Mouse (Mus musculus) kidney, postnatal 0 days (tissue): ENCODE results near the gene Tmem150b. TPM values are rescaled to one million over a fixed set of nuclear protein-coding genes. Genes with fewer than 3 reads are reported as not detected.
A peak's percentile ranks its signal among the peaks of the same experiment; 100 is the strongest.

Experiments
- ATAC-seq: fragments of 200-750 bp; cut with Nextera tagmentation; replicated peaks from 2 replicates; pipeline ENCODE4 v1.8.0; 2017; ENCODE audit warnings: low read depth, moderate number of reproducible peaks, moderate TSS enrichment, moderate library complexity; ENCODE audit not compliant: low FRiP score
- DNase-seq: peaks from one replicate; pipeline ENCODE4 v3.0.0-alpha.2; 2016; ENCODE audit warnings: low spot score
- H3K27ac ChIP-seq: fragments of 300-500 bp; sonication (generic); 2 replicates; pipeline ENCODE4 v1.5.1; 2014; ENCODE audit warnings: mild to moderate bottlenecking
- H3K27me3 ChIP-seq: fragments of 300-500 bp; sonication (generic); 2 replicates; pipeline ENCODE4 v1.6.1; 2014; ENCODE audit warnings: low read length, mixed read lengths; ENCODE audit not compliant: insufficient read depth
- H3K36me3 ChIP-seq: fragments of 300-500 bp; sonication (generic); 2 replicates; pipeline ENCODE4 v1.6.1; 2014; ENCODE audit warnings: low read length, mixed read lengths; ENCODE audit not compliant: insufficient read depth
- H3K4me1 ChIP-seq: fragments of 300-500 bp; sonication (generic); replicated peaks from 2 replicates; pipeline ENCODE4 v1.6.1; 2014; ENCODE audit warnings: antibody characterized with exemption, low read length, mixed read lengths; ENCODE audit not compliant: insufficient read depth
- H3K4me2 ChIP-seq: fragments of 300-500 bp; sonication (generic); 2 replicates; pipeline ENCODE4 v1.6.1; 2014; ENCODE audit warnings: mild to moderate bottlenecking, low read length, moderate library complexity, mixed read lengths
- H3K4me3 ChIP-seq: fragments of 300-500 bp; sonication (generic); replicated peaks from 2 replicates; pipeline ENCODE4 v1.5.1; 2014; ENCODE audit warnings: low read depth, low read length
- H3K9ac ChIP-seq: fragments of 300-500 bp; sonication (generic); 2 replicates; pipeline ENCODE4 v1.6.1; 2014; ENCODE audit warnings: low read depth, low read length
- H3K9me3 ChIP-seq: fragments of 300-500 bp; sonication (generic); replicated peaks from 2 replicates; pipeline ENCODE4 v1.6.1; 2016; ENCODE audit warnings: low read length, inconsistent platforms, mixed read lengths
- CTCF ChIP-seq: IDR thresholded peaks from 2 replicates; pipeline ENCODE4 v1.5.1; 2016; ENCODE audit warnings: antibody characterized with exemption, low read depth, mild to moderate bottlenecking, moderate library complexity
- WGBS: fragments of 180-500 bp; shearing (Covaris S2); extraction: QIAGEN DNeasy Blood & Tissue Kit; methylation state at CpG from one replicate; pipeline ENCODE4 v1.1.7; 2014; 5-methylcytosine and 5-hydroxymethylcytosine counted together
- polyA plus RNA-seq: library from polyadenylated mRNA; unstranded; fragments of >200 nt; fragmentation: Nextera tagmentation; extraction: Ambion mirVana; gene quantifications from 2 replicates; pipeline ENCODE4 v1.2.1, GENCODE M21; 2015

Gene Tmem150b
- polyA plus RNA-seq, 1 experiment from 2014 or later = 0.12 TPM

DNA sequence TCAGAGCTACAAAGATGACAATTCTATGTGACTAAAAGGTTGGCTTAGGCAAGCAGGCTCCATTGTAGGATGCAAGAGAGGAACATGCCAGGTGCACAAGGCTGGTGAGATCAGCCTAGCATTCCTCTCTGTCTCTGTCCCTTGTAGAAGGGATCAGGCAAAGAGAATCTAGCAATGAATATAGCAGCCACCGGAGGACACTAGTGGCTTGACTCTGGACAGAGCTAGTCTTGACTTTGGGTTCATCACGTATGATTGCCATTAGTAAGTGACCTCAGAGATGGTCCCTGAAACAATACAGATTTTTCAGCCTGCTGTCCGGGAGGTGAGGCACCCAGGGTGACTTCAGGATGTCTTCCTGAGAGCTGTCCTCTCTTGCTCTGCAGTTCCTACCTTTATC is 12.5 kb downstream of the Tmem150b start:
- no peak for DNase-seq
- H3K9me3 ChIP-seq = no peaks in the 10 kb centered on the region
- H3K4me3 ChIP-seq = no peak overlapping the region
- no peak for ATAC-seq
- no peak overlapping the region for H3K27ac ChIP-seq
- H3K9ac ChIP-seq = no peak overlapping the region
- peak; percentile 38; the same call in 1 of the 2 replicates for TF ChIP-seq CTCF
- H3K36me3 ChIP-seq = peaks cover 41% of the 10 kb centered on the region; the same call in 1 of the 2 replicates
- H3K4me1 ChIP-seq = no peaks in the 10 kb centered on the region
- no peak overlapping the region for H3K4me2 ChIP-seq
- H3K27me3 ChIP-seq = no peaks in the 10 kb centered on the region
- 84% methylated on average over 3 of the region's 3 CpGs for WGBS

DNA sequence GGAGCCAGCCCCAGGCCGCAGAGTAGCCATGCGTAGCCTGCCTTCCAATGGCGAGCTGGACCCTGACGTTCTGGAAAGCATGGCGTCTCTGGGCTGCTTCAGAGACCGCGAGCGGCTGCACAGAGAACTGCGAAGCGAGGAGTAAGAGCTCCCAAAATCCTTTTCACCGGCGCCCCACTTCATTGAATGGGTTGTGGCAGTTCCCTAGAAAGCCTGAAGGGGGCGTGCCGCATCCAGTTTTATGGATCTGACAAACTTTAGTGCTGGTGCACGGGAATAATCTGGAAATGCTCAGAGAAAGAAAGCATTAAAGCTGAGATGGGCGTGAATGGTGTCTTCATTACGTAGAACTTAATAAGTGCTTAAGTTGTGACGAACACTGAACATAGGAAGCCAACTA is 20.0 kb downstream of the Tmem150b start:
- DNase-seq (peak; percentile 54), ATAC-seq (no peak)
- TF ChIP-seq CTCF = peak; percentile 66
- Histone ChIP-seq H3K36me3 (peaks cover 26% of the 10 kb centered on the region), H3K4me1 (no peaks in the 10 kb centered on the region), H3K4me2 (no peak overlapping the region), H3K9ac (no peak overlapping the region), H3K9me3 (no peaks in the 10 kb centered on the region), H3K27ac (no peak overlapping the region), H3K27me3 (no peaks in the 10 kb centered on the region), H3K4me3 (no peak overlapping the region)
- 47% methylated on average over 18 of the region's 18 CpGs for WGBS

DNA sequence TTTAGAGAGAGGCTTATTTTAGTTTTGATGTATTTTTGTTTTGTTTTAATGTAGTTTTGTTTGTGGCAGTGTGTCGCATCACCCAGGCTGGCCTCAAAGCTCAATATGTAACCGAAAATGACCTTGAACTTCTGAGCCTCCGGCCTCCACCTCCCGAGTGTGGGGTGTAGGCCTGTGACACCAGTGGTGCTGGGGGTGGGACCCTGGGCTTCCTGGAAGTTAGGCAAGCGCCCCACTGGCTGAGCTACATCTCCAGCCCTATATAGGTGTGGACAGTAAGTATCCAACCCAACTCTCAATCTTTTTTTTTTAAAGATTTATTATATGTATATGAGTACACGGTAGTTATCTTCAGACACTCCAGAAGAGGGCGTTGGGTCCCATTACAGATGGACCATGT is 21.9 kb downstream of the Tmem150b start:
- Histone ChIP-seq H3K4me3 (no peak overlapping the region), H3K4me1 (no peaks in the 10 kb centered on the region), H3K9me3 (no peaks in the 10 kb centered on the region), H3K27me3 (no peaks in the 10 kb centered on the region), H3K9ac (no peak overlapping the region), H3K36me3 (peaks cover 18% of the 10 kb centered on the region), H3K27ac (no peak overlapping the region), H3K4me2 (no peak overlapping the region)
- WGBS = 94% methylated on average over 7 of the region's 7 CpGs
- ATAC-seq (no peak), DNase-seq (no peak)
- no peak for TF ChIP-seq CTCF

GRCm38 (mm10) chr7:4702334-4702733 is 22.7 kb downstream of the Tmem150b start:
- Histone ChIP-seq H3K27ac (no peak overlapping the region), H3K36me3 (peaks cover 11% of the 10 kb centered on the region), H3K9ac (no peak overlapping the region), H3K4me3 (no peak overlapping the region), H3K4me1 (no peaks in the 10 kb centered on the region), H3K9me3 (no peaks in the 10 kb centered on the region), H3K4me2 (no peak overlapping the region), H3K27me3 (no peaks in the 10 kb centered on the region)
- 42% methylated on average over 8 of the region's 8 CpGs for WGBS
- TF ChIP-seq CTCF = no peak
- DNase-seq (peak; percentile 18), ATAC-seq (no peak)

DNA sequence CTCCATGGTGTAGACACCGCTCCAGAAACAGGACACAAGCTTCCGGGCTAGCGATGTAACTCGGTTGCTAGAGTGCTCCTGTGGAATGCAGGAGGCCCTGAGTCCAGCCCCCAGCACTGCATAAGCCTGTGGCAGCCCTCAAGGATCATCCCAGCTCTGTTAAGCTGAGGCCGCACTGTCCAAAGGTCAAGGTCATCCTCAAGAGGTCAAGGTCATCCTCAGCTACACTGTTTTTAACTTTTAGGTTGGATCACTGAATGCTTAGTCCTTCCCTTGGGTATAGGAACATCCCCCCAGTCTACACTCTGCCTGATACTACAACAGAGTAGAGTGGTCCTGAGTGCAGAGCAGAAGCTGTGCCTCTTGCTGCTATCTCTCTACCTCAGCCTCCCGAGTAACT is 32.0 kb downstream of the Tmem150b start:
- H3K27me3 ChIP-seq = no peaks in the 10 kb centered on the region
- whole genome bisulfite sequencing = 87% methylated on average over 6 of the region's 6 CpGs
- no peaks in the 10 kb centered on the region; the same call in 1 of the 2 replicates for H3K4me1 ChIP-seq
- no peak overlapping the region for H3K4me3 ChIP-seq
- no peak overlapping the region for H3K9ac ChIP-seq
- no peak overlapping the region for H3K4me2 ChIP-seq
- no peaks in the 10 kb centered on the region for H3K9me3 ChIP-seq
- H3K27ac ChIP-seq = no peak overlapping the region
- no peak for TF ChIP-seq CTCF
- no peak for DNase-seq
- ATAC-seq = no peak
- 0 out of 2 replicates have a peak, but pooled peaks cover 17% of the 10 kb centered on the region for H3K36me3 ChIP-seq

GRCm38 (mm10) chr7:4690951-4691653 is 33.9 kb downstream of the Tmem150b start:
- Histone ChIP-seq H3K9me3 (no peaks in the 10 kb centered on the region), H3K9ac (peak overlapping the region; percentile 97), H3K27ac (peak overlapping the region; percentile 79), H3K4me3 (peak overlapping the region; percentile 81), H3K36me3 (0 out of 2 replicates have a peak, but pooled peaks cover 17% of the 10 kb centered on the region), H3K4me1 (no peaks in the 10 kb centered on the region; the same call in 1 of the 2 replicates), H3K4me2 (peak overlapping the region; percentile 98), H3K27me3 (no peaks in the 10 kb centered on the region)
- WGBS = 6% methylated on average over 33 of the region's 35 CpGs
- ATAC-seq (peak; percentile 68), DNase-seq (no peak)
- TF ChIP-seq CTCF = no peak
